Mouse (Mus musculus) brain, embryonic 14.5 days (tissue): ENCODE results near the gene Anks4b.

Experiments used
- CTCF ChIP-seq: fragments of 200-500 bp; IDR thresholded peaks from 2 replicates; pipeline ENCODE4 v1.5.1; 2012; ENCODE audit warnings: inconsistent platforms, mild to moderate bottlenecking, moderate library complexity, borderline replicate concordance; ENCODE audit not compliant: insufficient read depth, insufficient read length; ENCODE audit errors: extremely low read depth
- POLR2A ChIP-seq: fragments of 200-500 bp; IDR thresholded peaks from 2 replicates; pipeline ENCODE4 v1.6.1; 2012; ENCODE audit warnings: mild to moderate bottlenecking, inconsistent platforms, borderline replicate concordance; ENCODE audit not compliant: poor library complexity, insufficient read depth, insufficient read length, severe bottlenecking; ENCODE audit errors: extremely low read depth

GRCm38 (mm10) chr7:120188946-120189345 is 15.3 kb downstream of the Anks4b start:
- TF ChIP-seq CTCF, result no peak
- no peak for TF ChIP-seq POLR2A
